Mouse (Mus musculus): ENCODE measurements at regions not wholly inside any gene's neighbourhood (a gene's known extent, or its start where the extent isn't known, plus 50 kb on each side); places are given as distances from the start of the nearest gene placed in this dataset.

- DNase-seq (ENCODE audit: low spot score) = no peak
- Histone ChIP-seq H3K9ac (ENCODE audit: low read length) (no peak overlapping the region), H3K27ac (ENCODE audit: low read depth, low read length) (no peak overlapping the region), H3K36me3 (ENCODE audit: control insufficient read depth, insufficient read depth, low read length) (no peaks in the 10 kb centered on the region), H3K9me3 (ENCODE audit: control insufficient read depth, low read length) (no peaks in the 10 kb centered on the region), H3K4me1 (ENCODE audit: control insufficient read depth, insufficient read depth, low read length) (no peaks in the 10 kb centered on the region), H3K4me2 (ENCODE audit: low read depth) (no peak overlapping the region), H3K4me3 (ENCODE audit: low read depth, low read length) (no peak overlapping the region), H3K27me3 (ENCODE audit: control insufficient read depth, insufficient read depth, low read length) (no peaks in the 10 kb centered on the region)
- 60% methylated on average over 8 of the region's 8 CpGs for WGBS
- no peak for ATAC-seq (ENCODE audit: insufficient read depth, low FRiP score, low TSS enrichment)
Measured at GRCm38 (mm10) chr16:25042669-25043440, 243.8 kb upstream of the Tprg start.

GRCm38 (mm10) chr16:25044637-25045036 lies 242.0 kb upstream of the Tprg start:
- ATAC-seq (ENCODE audit: insufficient read depth, low FRiP score, low TSS enrichment) = no peak
- 83% methylated on average over 3 of the region's 3 CpGs for WGBS
- no peak for DNase-seq (ENCODE audit: low spot score)

GRCm38 (mm10) chr16:25047726-25048125 lies 238.9 kb upstream of the Tprg start:
- Histone ChIP-seq H3K27me3 (ENCODE audit: control insufficient read depth, insufficient read depth, low read length) (no peaks in the 10 kb centered on the region), H3K9me3 (ENCODE audit: control insufficient read depth, low read length) (no peaks in the 10 kb centered on the region), H3K4me3 (ENCODE audit: low read depth, low read length) (no peak overlapping the region), H3K4me2 (ENCODE audit: low read depth) (no peak overlapping the region), H3K9ac (ENCODE audit: low read length) (no peak overlapping the region), H3K36me3 (ENCODE audit: control insufficient read depth, insufficient read depth, low read length) (no peaks in the 10 kb centered on the region), H3K4me1 (ENCODE audit: control insufficient read depth, insufficient read depth, low read length) (no peaks in the 10 kb centered on the region), H3K27ac (ENCODE audit: low read depth, low read length) (no peak overlapping the region)
- no peak for ATAC-seq (ENCODE audit: insufficient read depth, low FRiP score, low TSS enrichment)
- WGBS = 88% methylated on average over 2 of the region's 2 CpGs
- DNase-seq (ENCODE audit: low spot score) = no peak

More at GRCm38 (mm10) chr16:25044637-25045036, 242.0 kb upstream of the Tprg start:
- Histone ChIP-seq H3K4me1 (ENCODE audit: control insufficient read depth, insufficient read depth, low read length) (no peaks in the 10 kb centered on the region), H3K27ac (ENCODE audit: low read depth, low read length) (no peak overlapping the region), H3K4me3 (ENCODE audit: low read depth, low read length) (no peak overlapping the region), H3K27me3 (ENCODE audit: control insufficient read depth, insufficient read depth, low read length) (no peaks in the 10 kb centered on the region), H3K4me2 (ENCODE audit: low read depth) (no peak overlapping the region), H3K9me3 (ENCODE audit: control insufficient read depth, low read length) (no peaks in the 10 kb centered on the region), H3K9ac (ENCODE audit: low read length) (no peak overlapping the region), H3K36me3 (ENCODE audit: control insufficient read depth, insufficient read depth, low read length) (no peaks in the 10 kb centered on the region)

- Histone ChIP-seq H3K36me3 (ENCODE audit: control insufficient read depth, insufficient read depth, low read length) (no peaks in the 10 kb centered on the region), H3K27me3 (ENCODE audit: control insufficient read depth, insufficient read depth, low read length) (no peaks in the 10 kb centered on the region), H3K9ac (ENCODE audit: low read length) (no peak overlapping the region), H3K4me3 (ENCODE audit: low read depth, low read length) (no peak overlapping the region), H3K9me3 (ENCODE audit: control insufficient read depth, low read length) (no peaks in the 10 kb centered on the region), H3K4me1 (ENCODE audit: control insufficient read depth, insufficient read depth, low read length) (no peaks in the 10 kb centered on the region), H3K4me2 (ENCODE audit: low read depth) (no peak overlapping the region), H3K27ac (ENCODE audit: low read depth, low read length) (no peak overlapping the region)
- 51% methylated on average over 7 of the region's 7 CpGs for WGBS
- no peak for ATAC-seq (ENCODE audit: insufficient read depth, low FRiP score, low TSS enrichment)
- DNase-seq (ENCODE audit: low spot score) = no peak
Measured at GRCm38 (mm10) chr16:25049928-25050510, 236.6 kb upstream of the Tprg start.

GRCm38 (mm10) chr16:25051044-25051443 lies 235.6 kb upstream of the Tprg start:
- H3K9me3 ChIP-seq (ENCODE audit: control insufficient read depth, low read length) = no peaks in the 10 kb centered on the region
- no peak overlapping the region for H3K9ac ChIP-seq (ENCODE audit: low read length)
- no peaks in the 10 kb centered on the region for H3K27me3 ChIP-seq (ENCODE audit: control insufficient read depth, insufficient read depth, low read length)
- H3K4me1 ChIP-seq (ENCODE audit: control insufficient read depth, insufficient read depth, low read length) = no peaks in the 10 kb centered on the region
- H3K36me3 ChIP-seq (ENCODE audit: control insufficient read depth, insufficient read depth, low read length) = no peaks in the 10 kb centered on the region
- WGBS = 90% methylated on average over 5 of the region's 5 CpGs
- H3K27ac ChIP-seq (ENCODE audit: low read depth, low read length) = no peak overlapping the region
- H3K4me2 ChIP-seq (ENCODE audit: low read depth) = no peak overlapping the region
- H3K4me3 ChIP-seq (ENCODE audit: low read depth, low read length) = no peak overlapping the region
- ATAC-seq (ENCODE audit: insufficient read depth, low FRiP score, low TSS enrichment) (no peak), DNase-seq (ENCODE audit: low spot score) (no peak)

GRCm38 (mm10) chr16:25052428-25052827 lies 234.2 kb upstream of the Tprg start:
- H3K27me3 ChIP-seq (ENCODE audit: control insufficient read depth, insufficient read depth, low read length) = no peaks in the 10 kb centered on the region
- 82% methylated on average over 5 of the region's 5 CpGs for WGBS
- no peak for DNase-seq (ENCODE audit: low spot score)
- H3K4me3 ChIP-seq (ENCODE audit: low read depth, low read length) = no peak overlapping the region
- no peak for ATAC-seq (ENCODE audit: insufficient read depth, low FRiP score, low TSS enrichment)
- H3K9me3 ChIP-seq (ENCODE audit: control insufficient read depth, low read length) = no peaks in the 10 kb centered on the region
- H3K4me1 ChIP-seq (ENCODE audit: control insufficient read depth, insufficient read depth, low read length) = no peaks in the 10 kb centered on the region
- no peak overlapping the region for H3K4me2 ChIP-seq (ENCODE audit: low read depth)
- no peak overlapping the region for H3K9ac ChIP-seq (ENCODE audit: low read length)
- H3K27ac ChIP-seq (ENCODE audit: low read depth, low read length) = no peak overlapping the region
- no peaks in the 10 kb centered on the region for H3K36me3 ChIP-seq (ENCODE audit: control insufficient read depth, insufficient read depth, low read length)

- H3K27me3 ChIP-seq (ENCODE audit: control insufficient read depth, insufficient read depth, low read length) = no peaks in the 10 kb centered on the region
- no peak for DNase-seq (ENCODE audit: low spot score)
- H3K4me1 ChIP-seq (ENCODE audit: control insufficient read depth, insufficient read depth, low read length) = no peaks in the 10 kb centered on the region; the same call in 1 of the 2 replicates
- no peaks in the 10 kb centered on the region for H3K36me3 ChIP-seq (ENCODE audit: control insufficient read depth, insufficient read depth, low read length)
- H3K9ac ChIP-seq (ENCODE audit: low read length) = no peak overlapping the region
- ATAC-seq (ENCODE audit: insufficient read depth, low FRiP score, low TSS enrichment) = no peak
- H3K9me3 ChIP-seq (ENCODE audit: control insufficient read depth, low read length) = no peaks in the 10 kb centered on the region
- H3K4me3 ChIP-seq (ENCODE audit: low read depth, low read length) = no peak overlapping the region
- no peak overlapping the region for H3K4me2 ChIP-seq (ENCODE audit: low read depth)
- 92% methylated on average over 5 of the region's 5 CpGs for WGBS
- no peak overlapping the region for H3K27ac ChIP-seq (ENCODE audit: low read depth, low read length)
Measured at GRCm38 (mm10) chr16:25052917-25053343, 233.7 kb upstream of the Tprg start.

GRCm38 (mm10) chr16:25054304-25054703 lies 232.3 kb upstream of the Tprg start:
- Histone ChIP-seq H3K4me2 (ENCODE audit: low read depth) (no peak overlapping the region), H3K9me3 (ENCODE audit: control insufficient read depth, low read length) (no peaks in the 10 kb centered on the region), H3K27me3 (ENCODE audit: control insufficient read depth, insufficient read depth, low read length) (no peaks in the 10 kb centered on the region), H3K4me1 (ENCODE audit: control insufficient read depth, insufficient read depth, low read length) (peaks cover 6% of the 10 kb centered on the region), H3K27ac (ENCODE audit: low read depth, low read length) (no peak overlapping the region), H3K4me3 (ENCODE audit: low read depth, low read length) (no peak overlapping the region), H3K36me3 (ENCODE audit: control insufficient read depth, insufficient read depth, low read length) (no peaks in the 10 kb centered on the region), H3K9ac (ENCODE audit: low read length) (no peak overlapping the region)
- no peak for ATAC-seq (ENCODE audit: insufficient read depth, low FRiP score, low TSS enrichment)
- no peak for DNase-seq (ENCODE audit: low spot score)
- 92% methylated on average over 2 of the region's 2 CpGs for WGBS

- no peak overlapping the region for H3K4me2 ChIP-seq (ENCODE audit: low read depth)
- ATAC-seq (ENCODE audit: insufficient read depth, low FRiP score, low TSS enrichment) (no peak), DNase-seq (ENCODE audit: low spot score) (no peak)
- H3K27ac ChIP-seq (ENCODE audit: low read depth, low read length) = no peak overlapping the region
- no peaks in the 10 kb centered on the region for H3K36me3 ChIP-seq (ENCODE audit: control insufficient read depth, insufficient read depth, low read length)
- H3K9ac ChIP-seq (ENCODE audit: low read length) = no peak overlapping the region
- no peaks in the 10 kb centered on the region for H3K27me3 ChIP-seq (ENCODE audit: control insufficient read depth, insufficient read depth, low read length)
- peaks cover 12% of the 10 kb centered on the region for H3K4me1 ChIP-seq (ENCODE audit: control insufficient read depth, insufficient read depth, low read length)
- WGBS = 79% methylated on average over 9 of the region's 9 CpGs
- H3K9me3 ChIP-seq (ENCODE audit: control insufficient read depth, low read length) = no peaks in the 10 kb centered on the region
- no peak overlapping the region for H3K4me3 ChIP-seq (ENCODE audit: low read depth, low read length)
Measured at GRCm38 (mm10) chr16:25055376-25055775, 231.2 kb upstream of the Tprg start.

Data from neural tube, embryonic 11.5 days (tissue).